9 mouse cellular contexts compared by ENCODE assay signal in genomic region chr3:95740406-95740805, GRCm38 (mm10). TPM values are rescaled to one million over a fixed set of nuclear protein-coding genes. Genes with fewer than 3 reads are reported as not detected.
DNase-seq lines count a peak whose midpoint lies in the region; ATAC-seq lines count a peak whose summit lies in the region.
"Had no signal": no experiment of that assay in that cellular context is flagged by ENCODE, and none has a peak within 500 bp of the region (broad histone marks: within the 10 kb centered on the region; RNA-seq: fewer than 3 reads in every experiment).

No protein-coding gene starts in this region.

- H3K4me3 ChIP-seq in liver, embryonic 16.5 days (ENCODE audit: low read depth, low read length) = no peak overlapping the region
- no peak overlapping the region for H3K4me3 ChIP-seq in neural tube, embryonic 15.5 days (replicated peaks)
- no peak overlapping the region for H3K4me3 ChIP-seq in midbrain, embryonic 13.5 days (replicated peaks)

- no peaks in the 10 kb centered on the region for H3K27me3 ChIP-seq in liver, embryonic 16.5 days (ENCODE audit: control insufficient read depth, insufficient read depth, low read depth, low read length)
- H3K27me3 ChIP-seq in neural tube, embryonic 15.5 days (replicated peaks) = no peaks in the 10 kb centered on the region
- H3K27me3 ChIP-seq in midbrain, embryonic 13.5 days = no peaks in the 10 kb centered on the region
- H3K27me3 ChIP-seq: CH12.LX had no signal

- H3K4me2 ChIP-seq in liver, embryonic 16.5 days (ENCODE audit: low read depth, low read length) = no peak overlapping the region
- no peak overlapping the region for H3K4me2 ChIP-seq in neural tube, embryonic 15.5 days
- H3K4me2 ChIP-seq in midbrain, embryonic 13.5 days (replicated peaks) = no peak overlapping the region

- DNase-seq in embryo, embryonic 11 days = peak; percentile 49
- DNase-seq in embryo, embryonic 9.5 days (ENCODE audit: extremely low spot score) = no peak
- peak; percentile 71 for DNase-seq in yolk sac, embryonic 10.5 days (ENCODE audit: low spot score)

- peaks cover 6% of the 10 kb centered on the region; the same call in 1 of the 2 replicates for H3K36me3 ChIP-seq in liver, embryonic 16.5 days (ENCODE audit: control insufficient read depth, insufficient read depth)
- H3K36me3 ChIP-seq in neural tube, embryonic 15.5 days = peaks cover 71% of the 10 kb centered on the region
- peaks cover 91% of the 10 kb centered on the region for H3K36me3 ChIP-seq in midbrain, embryonic 13.5 days

- no peak overlapping the region for H3K9ac ChIP-seq in liver, embryonic 16.5 days (ENCODE audit: low read depth, low read length)
- H3K9ac ChIP-seq in neural tube, embryonic 15.5 days (replicated peaks) = no peak overlapping the region
- no peak overlapping the region for H3K9ac ChIP-seq in midbrain, embryonic 13.5 days (replicated peaks)

- no peaks in the 10 kb centered on the region for H3K9me3 ChIP-seq in liver, embryonic 16.5 days (replicated peaks; ENCODE audit: control insufficient read depth, low read length)
- H3K9me3 ChIP-seq in neural tube, embryonic 15.5 days (replicated peaks) = no peaks in the 10 kb centered on the region
- no peaks in the 10 kb centered on the region for H3K9me3 ChIP-seq in midbrain, embryonic 13.5 days

- H3K4me1 ChIP-seq in liver, embryonic 16.5 days (ENCODE audit: control insufficient read depth, low read depth, low read length) = peaks cover 7% of the 10 kb centered on the region
- no peaks in the 10 kb centered on the region for H3K4me1 ChIP-seq in neural tube, embryonic 15.5 days
- no peaks in the 10 kb centered on the region for H3K4me1 ChIP-seq in midbrain, embryonic 13.5 days (replicated peaks)

- ATAC-seq in activated CD4-positive, CD25-positive, alpha-beta regulatory T cell, adult 4 months = peak; percentile 59
- ATAC-seq in inflammation-experienced regulatory T-cells, adult 6 months = peak; percentile 45
- ATAC-seq in liver, embryonic 16.5 days (ENCODE audit: low read depth) = peak; percentile 58
- no peak for ATAC-seq in neural tube, embryonic 15.5 days (ENCODE audit: low FRiP score)
- ATAC-seq in midbrain, embryonic 13.5 days = no peak

- WGBS in liver, embryonic 16.5 days (ENCODE audit: insufficient replicate concordance) = 19% methylated on average over 8 of the region's 8 CpGs
- WGBS in neural tube, embryonic 15.5 days = 77% methylated on average over 8 of the region's 8 CpGs
- 89% methylated on average over 8 of the region's 8 CpGs for WGBS in midbrain, embryonic 13.5 days

- H3K27ac ChIP-seq in liver, embryonic 16.5 days (ENCODE audit: low read length) = 0 out of 2 replicates have a peak overlapping the region, but pooled peaks have one; percentile 41
- no peak overlapping the region for H3K27ac ChIP-seq in neural tube, embryonic 15.5 days (replicated peaks)
- no peak overlapping the region for H3K27ac ChIP-seq in midbrain, embryonic 13.5 days

RNA-seq across cellular contexts. Expression of gene Ecm1, which starts 1.0 kb away (rescaled TPM):
- polyA plus RNA-seq in activated CD4-positive, CD25-positive, alpha-beta regulatory T cell, adult 4 months (2017; shearing (Covaris generic)) = 100 to 1,000 TPM; 115 to 149 TPM
- 100 to 1,000 TPM in 1 of 3 experiments, 10 to 100 TPM in 2; 30.0 to 103 (median 70.1) TPM for polyA plus RNA-seq in inflammation-experienced regulatory T-cells, adult 6 months (2017; shearing (Covaris generic))
- 21.2 and 26.7 TPM in 2 replicates for polyA plus RNA-seq in liver, embryonic 16.5 days (2015; fragmentation: Nextera tagmentation; extraction: Ambion mirVana)
- 11.6 and 11.8 TPM in 2 replicates for polyA plus RNA-seq in neural tube, embryonic 15.5 days (2015; fragmentation: Nextera tagmentation; extraction: Ambion mirVana)
- polyA plus RNA-seq in midbrain, embryonic 13.5 days (2015; fragmentation: Nextera tagmentation; extraction: Ambion mirVana) = 11.3 and 11.8 TPM in 2 replicates

RNA-seq across cellular contexts. Expression of gene Tars2, which starts 19.6 kb away (rescaled TPM):
- polyA plus RNA-seq in activated CD4-positive, CD25-positive, alpha-beta regulatory T cell, adult 4 months (2017; shearing (Covaris generic)) = 10 to 100 TPM; 67.4 to 73.6 TPM
- polyA plus RNA-seq in inflammation-experienced regulatory T-cells, adult 6 months (2017; shearing (Covaris generic)) = 10 to 100 TPM; 47.7 to 80.0 (median 79.5) TPM
- 33.0 and 33.9 TPM in 2 replicates for polyA plus RNA-seq in liver, embryonic 16.5 days (2015; fragmentation: Nextera tagmentation; extraction: Ambion mirVana)
- polyA plus RNA-seq in neural tube, embryonic 15.5 days (2015; fragmentation: Nextera tagmentation; extraction: Ambion mirVana) = 49.4 and 52.7 TPM in 2 replicates
- polyA plus RNA-seq in midbrain, embryonic 13.5 days (2015; fragmentation: Nextera tagmentation; extraction: Ambion mirVana) = 44.7 and 45.5 TPM in 2 replicates

RNA-seq across cellular contexts. Expression of gene Adamtsl4, which starts 52.7 kb away (rescaled TPM):
- 1 to 10 TPM; 3.2 to 3.5 TPM for polyA plus RNA-seq in activated CD4-positive, CD25-positive, alpha-beta regulatory T cell, adult 4 months (2017; shearing (Covaris generic))
- 1 to 10 TPM; 2.0 to 4.6 (median 2.2) TPM for polyA plus RNA-seq in inflammation-experienced regulatory T-cells, adult 6 months (2017; shearing (Covaris generic))
- 0.74 and 0.83 TPM in 2 replicates for polyA plus RNA-seq in liver, embryonic 16.5 days (2015; fragmentation: Nextera tagmentation; extraction: Ambion mirVana)
- polyA plus RNA-seq in neural tube, embryonic 15.5 days (2015; fragmentation: Nextera tagmentation; extraction: Ambion mirVana) = 1.3 and 1.6 TPM in 2 replicates
- polyA plus RNA-seq in midbrain, embryonic 13.5 days (2015; fragmentation: Nextera tagmentation; extraction: Ambion mirVana) = 0.68 and 1.9 TPM in 2 replicates

Comparison
In these comparisons a context has a peak if more than half of its experiments do, and no peak if none do; other contexts are left out.
1. ATAC-seq: peak in activated CD4-positive, CD25-positive, alpha-beta regulatory T cell, adult 4 months (single experiment), inflammation-experienced regulatory T-cells, adult 6 months (single experiment) and liver, embryonic 16.5 days (single experiment); none in neural tube, embryonic 15.5 days (single experiment) and midbrain, embryonic 13.5 days (single experiment).